Mouse (Mus musculus) heart, embryonic 10.5 days (tissue): Measurements from ENCODE around the gene Tyw5. TPM values are rescaled to one million over a fixed set of nuclear protein-coding genes. Genes with fewer than 3 reads are reported as not detected.

Experiments used
- DNase-seq: peaks from one replicate; pipeline ENCODE4 v3.0.0-alpha.2; 2017; ENCODE audit warnings: low spot score
- H3K27ac ChIP-seq: fragments of 300-500 bp; sonication (generic); 2 replicates; pipeline ENCODE4 v1.5.1; 2016; ENCODE audit warnings: mild to moderate bottlenecking
- H3K27me3 ChIP-seq: fragments of 300-500 bp; sonication (generic); 2 replicates; pipeline ENCODE4 v1.6.1; 2016; ENCODE audit warnings: mild to moderate bottlenecking; ENCODE audit not compliant: poor library complexity, insufficient read depth, severe bottlenecking
- H3K36me3 ChIP-seq: fragments of 300-500 bp; sonication (generic); 2 replicates; pipeline ENCODE4 v1.6.1; 2016; ENCODE audit warnings: mild to moderate bottlenecking, moderate library complexity
- H3K4me1 ChIP-seq: fragments of 300-500 bp; sonication (generic); 2 replicates; pipeline ENCODE4 v1.6.1; 2016; ENCODE audit warnings: mild to moderate bottlenecking
- H3K4me3 ChIP-seq: fragments of 300-500 bp; sonication (generic); 2 replicates; pipeline ENCODE4 v1.5.1; 2016; ENCODE audit warnings: mild to moderate bottlenecking, moderate library complexity
- H3K9me3 ChIP-seq: fragments of 300-500 bp; sonication (generic); 2 replicates; pipeline ENCODE4 v1.6.1; 2016; ENCODE audit warnings: mild to moderate bottlenecking, moderate library complexity
- WGBS: fragments of 180-500 bp; shearing (Covaris S2); methylation state at CpG from one replicate; pipeline ENCODE4 v1.1.7; 2016; 5-methylcytosine and 5-hydroxymethylcytosine counted together
- polyA plus RNA-seq: library from polyadenylated mRNA; unstranded; fragments of >200 nt; fragmentation: Nextera tagmentation; extraction: Ambion mirVana; gene quantifications from 2 replicates; pipeline ENCODE4 v1.2.1, GENCODE M21; 2016

Gene Tyw5
- polyA plus RNA-seq, 1 experiment from 2014 or later = 27.9 TPM

GRCm38 (mm10) chr1:57375276-57375675 is 31.6 kb downstream of the Tyw5 start:
- WGBS = 87% methylated on average over 2 of the region's 2 CpGs
- peaks cover 2% of the 10 kb centered on the region; the same call in 1 of the 2 replicates for H3K36me3 ChIP-seq
- H3K27ac ChIP-seq = no peak overlapping the region
- no peak overlapping the region for H3K4me3 ChIP-seq
- no peak for DNase-seq
- H3K4me1 ChIP-seq = peaks cover 4% of the 10 kb centered on the region; the same call in 1 of the 2 replicates
- peaks cover 4% of the 10 kb centered on the region; the same call in 1 of the 2 replicates for H3K27me3 ChIP-seq
- no peaks in the 10 kb centered on the region for H3K9me3 ChIP-seq

- WGBS = 77% methylated on average over 4 of the region's 4 CpGs
- H3K4me1 ChIP-seq = no peaks in the 10 kb centered on the region
- no peaks in the 10 kb centered on the region for H3K9me3 ChIP-seq
- no peak overlapping the region for H3K27ac ChIP-seq
- H3K36me3 ChIP-seq = no peaks in the 10 kb centered on the region
- DNase-seq = no peak
- no peaks in the 10 kb centered on the region for H3K27me3 ChIP-seq
- H3K4me3 ChIP-seq = no peak overlapping the region
Observed at GRCm38 (mm10) chr1:57370451-57370850, 36.5 kb downstream of the Tyw5 start.

DNA sequence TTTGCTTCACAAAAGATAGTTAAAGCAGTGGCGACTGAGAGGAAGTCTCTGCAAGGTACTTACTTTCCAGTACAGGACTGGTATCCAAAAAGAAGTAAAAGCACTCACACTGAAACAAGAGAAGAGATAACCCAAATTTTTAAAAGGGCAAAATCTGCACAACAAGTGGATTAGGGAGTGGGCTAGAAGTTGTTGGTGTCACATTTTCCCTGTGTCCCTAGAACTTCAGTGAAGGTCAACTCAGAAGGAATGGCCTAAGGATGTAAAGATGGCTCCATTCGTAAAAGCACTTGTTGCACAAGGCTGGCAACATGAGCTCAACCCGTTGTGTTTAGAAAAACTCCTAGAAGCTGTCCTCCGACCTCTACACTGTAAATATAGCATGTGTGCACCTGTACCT is 37.8 kb downstream of the Tyw5 start:
- no peak overlapping the region for H3K27ac ChIP-seq
- 81% methylated on average over 4 of the region's 4 CpGs for WGBS
- no peak for DNase-seq
- H3K4me1 ChIP-seq = no peaks in the 10 kb centered on the region
- no peak overlapping the region for H3K4me3 ChIP-seq
- no peaks in the 10 kb centered on the region for H3K36me3 ChIP-seq
- H3K27me3 ChIP-seq = no peaks in the 10 kb centered on the region
- H3K9me3 ChIP-seq = no peaks in the 10 kb centered on the region

DNA sequence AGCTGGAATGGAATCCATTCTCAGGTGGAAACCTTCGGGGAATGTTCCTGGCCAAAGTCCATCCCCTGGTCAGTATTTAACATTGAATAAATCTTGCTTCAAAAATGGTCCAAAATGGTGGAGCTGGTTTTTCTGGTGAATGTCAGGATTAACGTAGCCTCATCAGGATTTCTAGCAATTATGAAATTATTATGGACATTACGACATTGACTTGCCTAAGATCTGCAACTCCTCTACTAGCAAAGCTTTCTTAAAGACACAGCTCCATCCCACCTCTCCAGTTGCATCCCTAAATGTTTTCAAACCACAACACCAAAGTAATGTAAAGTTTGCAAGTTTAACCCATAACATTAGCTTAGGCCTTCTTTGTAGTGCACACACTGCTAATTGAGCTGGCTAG is 39.5 kb downstream of the Tyw5 start:
- H3K27me3 ChIP-seq = no peaks in the 10 kb centered on the region
- no peak for DNase-seq
- no peaks in the 10 kb centered on the region for H3K4me1 ChIP-seq
- no peaks in the 10 kb centered on the region for H3K36me3 ChIP-seq
- no peak overlapping the region for H3K27ac ChIP-seq
- H3K4me3 ChIP-seq = no peak overlapping the region
- WGBS = 88% methylated on average over 3 of the region's 3 CpGs
- H3K9me3 ChIP-seq = no peaks in the 10 kb centered on the region

GRCm38 (mm10) chr1:57358546-57358945 is 48.4 kb downstream of the Tyw5 start:
- no peak for DNase-seq
- no peaks in the 10 kb centered on the region for H3K36me3 ChIP-seq
- H3K27me3 ChIP-seq = no peaks in the 10 kb centered on the region; the same call in 1 of the 2 replicates
- H3K9me3 ChIP-seq = no peaks in the 10 kb centered on the region
- no peak overlapping the region for H3K27ac ChIP-seq
- H3K4me3 ChIP-seq = no peak overlapping the region
- no peaks in the 10 kb centered on the region for H3K4me1 ChIP-seq
- WGBS = 73% methylated on average over 5 of the region's 5 CpGs

- no peak overlapping the region for H3K4me3 ChIP-seq
- WGBS = 42% methylated on average over 1 of the region's 1 CpGs
Observed at GRCm38 (mm10) chr1:57351941-57352340, 55.0 kb downstream of the Tyw5 start.

GRCm38 (mm10) chr1:57347487-57347886 is 59.4 kb downstream of the Tyw5 start:
- Histone ChIP-seq H3K4me3 (no peak overlapping the region), H3K27ac (no peak overlapping the region), H3K4me1 (peaks cover 3% of the 10 kb centered on the region; the same call in 1 of the 2 replicates), H3K36me3 (no peaks in the 10 kb centered on the region), H3K27me3 (no peaks in the 10 kb centered on the region), H3K9me3 (no peaks in the 10 kb centered on the region)
- DNase-seq = no peak

More at GRCm38 (mm10) chr1:57351941-57352340, 55.0 kb downstream of the Tyw5 start:
- no peaks in the 10 kb centered on the region for H3K4me1 ChIP-seq
- H3K36me3 ChIP-seq = no peaks in the 10 kb centered on the region
- DNase-seq = no peak
- no peaks in the 10 kb centered on the region for H3K9me3 ChIP-seq
- no peaks in the 10 kb centered on the region; the same call in 1 of the 2 replicates for H3K27me3 ChIP-seq
- no peak overlapping the region for H3K27ac ChIP-seq

DNA sequence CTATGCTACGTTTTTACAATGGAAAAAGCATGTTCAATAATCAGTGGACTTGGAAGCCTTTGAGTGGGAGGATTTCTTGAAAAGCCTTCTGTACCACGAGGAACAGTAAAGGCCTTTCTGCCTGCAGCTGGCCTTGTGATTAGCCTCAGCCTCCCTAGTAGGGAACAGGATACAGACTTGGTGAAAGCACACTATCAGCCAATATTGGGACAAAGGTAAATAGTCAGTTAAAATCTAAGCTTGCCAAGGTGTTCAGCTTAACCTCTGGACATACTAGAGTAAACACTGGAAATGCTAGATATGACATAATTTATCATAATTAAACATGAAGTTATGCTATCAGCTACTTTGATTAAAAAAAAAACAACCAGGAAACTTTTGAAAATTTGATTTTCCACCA is 65.7 kb downstream of the Tyw5 start:
- Histone ChIP-seq H3K27me3 (no peaks in the 10 kb centered on the region), H3K36me3 (no peaks in the 10 kb centered on the region), H3K4me1 (peaks cover 3% of the 10 kb centered on the region; the same call in 1 of the 2 replicates), H3K27ac (no peak overlapping the region), H3K9me3 (no peaks in the 10 kb centered on the region), H3K4me3 (no peak overlapping the region)
- DNase-seq = no peak
- WGBS = 34% methylated on average over 2 of the region's 2 CpGs

DNA sequence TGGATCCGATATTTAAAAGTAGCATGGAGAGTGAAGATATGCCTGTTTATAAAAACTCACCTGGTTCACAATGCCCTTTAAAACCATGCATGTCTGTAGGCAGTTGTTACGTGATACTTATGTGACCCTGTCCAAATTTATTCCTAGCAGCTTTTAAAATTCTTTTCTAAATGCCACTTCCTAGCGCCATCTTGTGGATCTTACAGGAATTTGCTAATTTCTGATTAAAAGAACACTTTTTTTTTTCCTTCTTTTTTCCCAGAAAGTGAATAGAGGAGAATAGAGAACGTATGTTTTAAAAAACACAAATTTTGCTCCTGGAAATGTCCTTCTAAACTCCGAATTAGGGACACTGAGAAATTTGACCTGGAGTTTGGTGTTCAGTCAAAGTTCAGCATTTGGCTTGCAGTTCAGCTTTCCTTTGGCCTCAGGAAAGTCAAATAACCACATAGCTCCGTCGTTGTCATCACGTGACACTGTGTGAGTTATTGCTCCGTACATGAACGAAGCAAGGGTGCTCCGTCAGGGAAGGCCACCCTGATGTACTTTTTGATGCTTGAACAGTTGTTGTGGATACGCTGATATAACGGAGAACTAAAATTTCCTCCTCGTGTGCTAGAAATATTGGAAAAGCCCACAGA is 67.6 kb downstream of the Tyw5 start:
- Histone ChIP-seq H3K27me3 (no peaks in the 10 kb centered on the region), H3K27ac (no peak overlapping the region), H3K36me3 (no peaks in the 10 kb centered on the region), H3K4me1 (no peaks in the 10 kb centered on the region), H3K4me3 (no peak overlapping the region), H3K9me3 (no peaks in the 10 kb centered on the region)
- DNase-seq = no peak
- 54% methylated on average over 14 of the region's 14 CpGs for WGBS

Other genes starting within 250 kb of the Tyw5 start
- gene 1700066M21Rik, start 29.5 kb downstream of the Tyw5 start, polyA plus RNA-seq = 8.5 and 8.9 TPM in 2 replicates
- gene Maip1, start 773 bp downstream of the Tyw5 start, polyA plus RNA-seq = 18.1 and 18.4 TPM in 2 replicates